9 mouse cellular contexts compared by ENCODE assay signal in the genomic region with DNA sequence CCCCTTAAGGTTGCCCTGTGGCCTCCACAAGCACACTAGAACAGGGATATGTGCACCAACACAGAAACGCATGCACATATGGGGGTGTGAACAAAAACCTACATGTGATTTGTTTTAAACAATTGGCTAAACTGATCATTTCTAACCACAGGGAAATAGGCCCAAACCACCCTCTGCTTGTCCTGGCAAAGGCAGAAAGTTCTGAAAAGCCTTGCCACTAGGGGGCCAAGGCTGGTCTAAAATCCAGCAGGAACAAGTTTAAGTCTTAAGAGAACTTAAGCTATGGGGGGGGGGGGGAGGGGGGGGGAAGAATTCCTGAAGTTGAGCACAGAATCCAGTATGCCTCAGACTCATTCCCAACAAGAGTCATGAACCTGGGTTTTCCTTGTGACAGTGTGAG. TPM values are rescaled to one million over a fixed set of nuclear protein-coding genes. Genes with fewer than 3 reads are reported as not detected.
DNase-seq lines count a peak whose midpoint lies in the region; ATAC-seq and TF ChIP-seq lines count a peak whose summit lies in the region.
"Had no signal": no experiment of that assay in that cellular context is flagged by ENCODE, and none has a peak within 500 bp of the region (broad histone marks: within the 10 kb centered on the region; RNA-seq: fewer than 3 reads in every experiment).

No protein-coding gene starts in this region.

- no peak overlapping the region for H3K4me3 ChIP-seq in liver, adult 2 months (ENCODE audit: insufficient read depth, low read depth, low read length)
- H3K4me3 ChIP-seq in liver, embryonic 11.5 days (ENCODE audit: low read depth, low read length), result no peak overlapping the region
- H3K4me3 ChIP-seq in cortical plate, adult 2 months (ENCODE audit: insufficient read depth, low read length), result no peak overlapping the region

- H3K36me3 ChIP-seq in liver, adult 2 months (ENCODE audit: control insufficient read depth, insufficient read depth, low read length), result no peaks in the 10 kb centered on the region
- no peaks in the 10 kb centered on the region for H3K36me3 ChIP-seq in liver, embryonic 11.5 days (ENCODE audit: control insufficient read depth, insufficient read depth, low read length)

- ATAC-seq in liver, embryonic 11.5 days (replicated peaks; ENCODE audit: low FRiP score), result no peak
- 0 out of 2 replicates have a peak, but pooled peaks have one; percentile 59 for ATAC-seq in megakaryocyte-erythroid progenitor cell, adult 5-6 weeks (replicated peaks; ENCODE audit: low FRiP score, low TSS enrichment, poor library complexity, severe bottlenecking)

- H3K4me2 ChIP-seq in liver, embryonic 11.5 days, result no peak overlapping the region

- intact Hi-C loops in left cerebral cortex, postnatal 14 days (cut with DNase I), result loop anchor here (10.0 kb wide), 1 partner anchor 115 kb away; the partner anchor contains the start of gene Elmod2

- H3K9me3 ChIP-seq in liver, embryonic 11.5 days (ENCODE audit: control insufficient read depth, low read length), result no peaks in the 10 kb centered on the region

- WGBS in liver, adult 2 months, result 86% methylated on average over 1 of the region's 1 CpGs
- 54% methylated on average over 1 of the region's 1 CpGs for WGBS in liver, embryonic 11.5 days

- peak; percentile 31; the same call in 1 of the 2 replicates for TF ChIP-seq CTCF in liver, adult 2 months (IDR thresholded peaks at IDR 0.05; ENCODE audit: low read depth, low read length)
- peak; percentile 18; the same call in 1 of the 2 replicates for TF ChIP-seq CTCF in cortical plate, adult 2 months (IDR thresholded peaks at IDR 0.05; ENCODE audit: extremely low read depth, insufficient read depth, low read length)

- H3K4me1 ChIP-seq in liver, adult 2 months (ENCODE audit: control insufficient read depth, insufficient read depth, low read length), result no peaks in the 10 kb centered on the region
- no peaks in the 10 kb centered on the region for H3K4me1 ChIP-seq in liver, embryonic 11.5 days (replicated peaks; ENCODE audit: control insufficient read depth, insufficient read depth, low read length)
- H3K4me1 ChIP-seq in cortical plate, adult 2 months (ENCODE audit: control insufficient read depth, insufficient read depth, low read length), result no peaks in the 10 kb centered on the region

- TF ChIP-seq POLR2A in liver, adult 2 months (IDR thresholded peaks at IDR 0.05; ENCODE audit: extremely low read depth, insufficient read depth, low read length), result no peak
- no peak for TF ChIP-seq POLR2A in cortical plate, adult 2 months (IDR thresholded peaks at IDR 0.05; ENCODE audit: extremely low read depth, insufficient read depth, low read length)

- no peaks in the 10 kb centered on the region for H3K79me2 ChIP-seq in liver, adult 2 months (ENCODE audit: control insufficient read depth, insufficient read depth, low read length)

- H3K27me3 ChIP-seq in liver, adult 2 months (ENCODE audit: control insufficient read depth, insufficient read depth, low read length), result no peaks in the 10 kb centered on the region
- no peaks in the 10 kb centered on the region for H3K27me3 ChIP-seq in liver, embryonic 11.5 days (replicated peaks; ENCODE audit: control insufficient read depth, insufficient read depth, low read length)

- H3K27ac ChIP-seq in liver, adult 2 months (replicated peaks; ENCODE audit: insufficient read depth, low read depth, low read length), result no peak overlapping the region
- no peak overlapping the region for H3K27ac ChIP-seq in liver, embryonic 11.5 days (ENCODE audit: low read depth, low read length)
- no peak overlapping the region for H3K27ac ChIP-seq in cortical plate, adult 2 months (ENCODE audit: insufficient read depth, low read length)
- H3K27ac ChIP-seq: macrophage had no signal

- no peak overlapping the region for H3K9ac ChIP-seq in liver, adult 2 months (ENCODE audit: low read depth, low read length)
- no peak overlapping the region for H3K9ac ChIP-seq in liver, embryonic 11.5 days (ENCODE audit: low read depth, low read length)

- DNase-seq in adrenal gland, postnatal 14 days, result peak; percentile 29
- DNase-seq in adrenal gland, adult 18-20 months (ENCODE audit: low spot score in 2 of 2), result no peak
- DNase-seq in liver, adult 2 months (ENCODE audit: extremely low read depth, low read depth, low spot score), result peak; percentile 12
- no peak for DNase-seq in liver, embryonic 11.5 days (ENCODE audit: low spot score)
- no peak for DNase-seq in layer of hippocampus, adult 9-10 months (ENCODE audit: low spot score)
- no peak for DNase-seq in left cerebral cortex, postnatal 14 days (ENCODE audit: low spot score in 2 of 2)

RNA-seq across cellular contexts. Expression of gene Scoc, which starts 8.2 kb away (rescaled TPM):
- 59.0 and 69.6 TPM in 2 replicates for total RNA-seq in adrenal gland, postnatal 14 days (2021)
- 10 to 100 TPM; 80.2 to 90.2 TPM for total RNA-seq in adrenal gland, adult 18-20 months (2021)
- 9.3 and 16.4 TPM in 2 replicates for total RNA-seq in liver, adult 2 months (2014; rRNA removed)
- 3.5 and 4.2 TPM in 2 replicates for polyA plus RNA-seq in liver, adult 2 months (2012; rRNA removed)
- 83.3 and 91.0 TPM in 2 replicates for polyA plus RNA-seq in liver, embryonic 11.5 days (2014; fragmentation: Nextera tagmentation; extraction: Ambion mirVana)
- 233 and 248 TPM in 2 replicates for polyA plus RNA-seq in cortical plate, adult 2 months (2012; rRNA removed)
- total RNA-seq in megakaryocyte-erythroid progenitor cell, adult 5-6 weeks (2014; fragmentation: Nextera tagmentation), result 97.8 and 106 TPM in 2 replicates
- total RNA-seq in megakaryocyte-erythroid progenitor cell, adult 5-6 weeks (2017), result 83.0 and 91.3 TPM in 2 replicates
- 100 to 1,000 TPM; 250 to 264 TPM for total RNA-seq in left cerebral cortex, postnatal 14 days (2021)

Comparison
In these comparisons a context has a peak if more than half of its experiments do, and no peak if none do; other contexts are left out.
1. DNase-seq: peak in adrenal gland, postnatal 14 days (single experiment) and liver, adult 2 months (single experiment); none in adrenal gland, adult 18-20 months (0 of 2), liver, embryonic 11.5 days (single experiment), layer of hippocampus, adult 9-10 months (single experiment) and left cerebral cortex, postnatal 14 days (0 of 2).